Mouse (Mus musculus): Measurements from ENCODE around the gene Bckdhb.
"Not testable (repeated sequence)": the region's sequence is repeated elsewhere in the genome, so short reads cannot be mapped to it uniquely, and the experiment has no call there.

The Bckdhb gene

GRCm38 (mm10) chr9:84046961-84047360, 122.0 kb downstream of the Bckdhb start:
- DNase-seq, result no peak

- no peak for DNase-seq
These were observed 122.5 kb downstream of the Bckdhb start for GRCm38 (mm10) chr9:84047436-84047835.

GRCm38 (mm10) chr9:84049142-84049541, 124.2 kb downstream of the Bckdhb start:
- no peak for DNase-seq

- no peak for DNase-seq
These were observed 126.1 kb downstream of the Bckdhb start for GRCm38 (mm10) chr9:84050867-84051635.

GRCm38 (mm10) chr9:84055125-84055807, 130.3 kb downstream of the Bckdhb start:
- DNase-seq, result no peak

GRCm38 (mm10) chr9:84060781-84061180, 135.8 kb downstream of the Bckdhb start:
- not testable (repeated sequence) for DNase-seq

GRCm38 (mm10) chr9:84063617-84064016, 138.7 kb downstream of the Bckdhb start:
- DNase-seq, result no peak

GRCm38 (mm10) chr9:84064113-84064512, 139.2 kb downstream of the Bckdhb start:
- DNase-seq, result no peak

GRCm38 (mm10) chr9:84070247-84070646, 145.3 kb downstream of the Bckdhb start:
- no peak for DNase-seq

GRCm38 (mm10) chr9:84070740-84071139, 145.8 kb downstream of the Bckdhb start:
- DNase-seq, result no peak

- no peak for DNase-seq
These were observed 147.6 kb downstream of the Bckdhb start for GRCm38 (mm10) chr9:84072534-84072933.

GRCm38 (mm10) chr9:84073237-84073636, 148.3 kb downstream of the Bckdhb start:
- no peak for DNase-seq

GRCm38 (mm10) chr9:84083551-84083950, 158.6 kb downstream of the Bckdhb start:
- no peak for DNase-seq

GRCm38 (mm10) chr9:84084686-84085085, 159.7 kb downstream of the Bckdhb start:
- no peak for DNase-seq

GRCm38 (mm10) chr9:84090316-84091063, 165.5 kb downstream of the Bckdhb start:
- DNase-seq, result no peak

- DNase-seq, result no peak
These were observed 168.0 kb downstream of the Bckdhb start for GRCm38 (mm10) chr9:84092994-84093393.

- no peak for DNase-seq
These were observed 169.2 kb downstream of the Bckdhb start for GRCm38 (mm10) chr9:84094111-84094510.

GRCm38 (mm10) chr9:84096484-84097015, 171.6 kb downstream of the Bckdhb start:
- DNase-seq, result no peak

- no peak for DNase-seq
These were observed 178.4 kb downstream of the Bckdhb start for GRCm38 (mm10) chr9:84103344-84103743.

- DNase-seq, result no peak
These were observed 181.5 kb downstream of the Bckdhb start for GRCm38 (mm10) chr9:84106438-84106837.

GRCm38 (mm10) chr9:84107045-84107813, 182.3 kb downstream of the Bckdhb start:
- DNase-seq, result no peak

- no peak for DNase-seq
These were observed 183.6 kb downstream of the Bckdhb start for GRCm38 (mm10) chr9:84108534-84108933.

Data from kidney, postnatal 25 days (tissue).